Mouse (Mus musculus): ENCODE measurements at regions not wholly inside any gene's neighbourhood (a gene's known extent, or its start where the extent isn't known, plus 50 kb on each side); places are given as distances from the start of the nearest gene placed in this dataset.
"Not testable (repeated sequence)": the region's sequence is repeated elsewhere in the genome, so short reads cannot be mapped to it uniquely, and the experiment has no call there.

GRCm38 (mm10) chr8:20436956-20437355 lies 73.9 kb upstream of the Gm15319 start:
- peak; percentile 14 for DNase-seq

- not testable (repeated sequence) for DNase-seq
Observed at GRCm38 (mm10) chr8:20433236-20433635, 70.2 kb upstream of the Gm15319 start.

GRCm38 (mm10) chr8:20429469-20429868 lies 66.5 kb upstream of the Gm15319 start:
- not testable (repeated sequence) for DNase-seq

- not testable (repeated sequence) for DNase-seq
Observed at GRCm38 (mm10) chr8:20424903-20425222, 61.9 kb upstream of the Gm15319 start.

GRCm38 (mm10) chr8:20424104-20424902 lies 61.3 kb upstream of the Gm15319 start:
- peak; percentile 100 for DNase-seq

- not testable (repeated sequence) for DNase-seq
Observed at GRCm38 (mm10) chr8:20420807-20421206, 57.8 kb upstream of the Gm15319 start.

Data from right cerebral cortex, postnatal 4 days (tissue).